Mouse (Mus musculus): ENCODE results near the gene Serpinb9. TPM values are rescaled to one million over a fixed set of nuclear protein-coding genes. Genes with fewer than 3 reads are reported as not detected.
"Not testable (repeated sequence)": the region's sequence is repeated elsewhere in the genome, so short reads cannot be mapped to it uniquely, and the experiment has no call there.

Serpinb9 gene
- 1 to 10 TPM; 1.8 to 2.8 TPM for total RNA-seq (2021)
- long read RNA-seq, experiment 1, partial matches to known transcripts: 0 of 2 reads
- long read RNA-seq, experiment 1, other reads (novel, unspliced or antisense): 0 of 2 reads
- long read RNA-seq, experiment 2, partial matches to known transcripts: 0 of 1 reads
- long read RNA-seq, experiment 2, other reads (novel, unspliced or antisense): 0 of 1 reads

DNA sequence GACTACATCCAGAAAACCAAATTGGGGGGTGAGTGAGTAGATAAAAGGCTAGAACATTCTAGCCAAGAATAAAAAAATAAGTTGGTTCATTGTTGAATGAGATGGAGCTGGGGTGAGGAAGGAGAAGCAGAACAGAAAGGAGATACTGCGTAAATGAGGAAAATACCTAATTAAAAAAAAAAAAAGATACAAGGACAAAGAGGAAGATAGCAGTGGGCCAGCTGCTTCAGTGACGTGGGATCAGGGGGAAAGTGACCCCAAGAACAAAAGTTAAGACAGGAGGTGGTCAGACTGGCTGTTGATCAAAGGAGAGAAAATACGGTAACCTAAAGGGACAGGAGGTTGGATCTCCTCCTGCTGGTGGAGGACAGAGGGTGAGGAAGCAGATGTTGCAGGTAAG lies at the start of gene Serpinb9:
Gene Serpinb9, plus strand, starts transcription at position 301 of the 400 bp plus-strand sequence.
- DNase-seq (ENCODE audit: low spot score): no peak

DNA sequence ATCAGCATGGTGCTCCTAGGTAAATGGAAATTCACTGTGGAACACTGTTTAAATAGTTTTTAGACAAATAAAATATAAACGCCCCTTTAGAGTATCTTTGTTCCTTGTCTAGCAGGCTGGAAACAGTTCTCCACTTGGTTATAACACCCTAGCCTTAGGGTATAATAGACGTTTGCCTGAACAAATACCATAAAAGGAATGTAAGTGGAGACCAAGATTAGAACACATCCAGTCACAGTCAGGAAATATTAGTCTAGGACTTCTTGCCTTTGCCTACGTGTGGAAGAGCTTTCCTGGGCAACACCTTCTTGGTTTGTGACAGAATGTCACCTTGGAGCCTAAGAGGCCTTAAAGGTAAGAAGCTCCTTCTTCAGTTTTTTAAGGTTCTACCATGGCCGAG lies 46.5 kb upstream of the Serpinb9 start:
- no peak for DNase-seq (ENCODE audit: low spot score)

DNA sequence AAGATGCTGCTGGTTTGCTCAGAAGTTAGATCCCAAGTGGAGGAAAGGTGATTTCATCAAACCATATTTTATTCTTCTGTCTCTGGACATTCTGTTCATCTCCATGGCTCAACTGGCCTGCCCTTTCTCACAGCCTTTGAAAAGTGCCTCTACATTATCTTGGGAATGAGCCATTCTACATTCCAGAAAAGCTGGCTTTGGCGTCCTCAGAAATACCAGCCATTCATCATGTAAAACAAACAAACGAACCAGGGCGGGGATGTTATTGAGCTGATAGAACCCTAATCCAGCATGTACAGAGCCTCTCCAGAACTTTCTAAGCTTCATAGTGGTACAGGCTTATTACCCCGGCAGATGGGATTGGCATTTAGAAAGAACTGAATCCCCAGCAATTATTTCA lies 45.1 kb upstream of the Serpinb9 start:
- no peak for DNase-seq (ENCODE audit: low spot score)

DNA sequence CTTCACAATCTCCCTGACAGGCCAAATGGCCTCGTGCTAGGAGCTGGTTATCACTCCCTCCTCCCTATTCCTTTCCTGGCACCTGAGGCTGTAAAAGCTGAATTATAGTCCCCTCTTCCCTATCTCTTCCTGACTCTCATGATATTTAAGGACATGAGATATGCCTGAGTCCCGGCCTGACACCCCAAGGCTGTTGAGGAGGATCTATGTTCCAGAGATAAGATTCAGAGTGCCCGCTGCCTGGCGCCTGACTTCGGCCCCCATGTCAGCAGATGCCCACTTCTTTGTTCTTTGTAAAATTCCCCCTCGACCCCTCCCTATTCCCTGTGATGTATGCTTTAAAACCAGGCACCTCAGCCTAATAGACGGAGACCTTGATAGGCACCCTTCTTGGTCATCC lies 44.5 kb upstream of the Serpinb9 start:
- not testable (repeated sequence) for DNase-seq (ENCODE audit: low spot score)

DNA sequence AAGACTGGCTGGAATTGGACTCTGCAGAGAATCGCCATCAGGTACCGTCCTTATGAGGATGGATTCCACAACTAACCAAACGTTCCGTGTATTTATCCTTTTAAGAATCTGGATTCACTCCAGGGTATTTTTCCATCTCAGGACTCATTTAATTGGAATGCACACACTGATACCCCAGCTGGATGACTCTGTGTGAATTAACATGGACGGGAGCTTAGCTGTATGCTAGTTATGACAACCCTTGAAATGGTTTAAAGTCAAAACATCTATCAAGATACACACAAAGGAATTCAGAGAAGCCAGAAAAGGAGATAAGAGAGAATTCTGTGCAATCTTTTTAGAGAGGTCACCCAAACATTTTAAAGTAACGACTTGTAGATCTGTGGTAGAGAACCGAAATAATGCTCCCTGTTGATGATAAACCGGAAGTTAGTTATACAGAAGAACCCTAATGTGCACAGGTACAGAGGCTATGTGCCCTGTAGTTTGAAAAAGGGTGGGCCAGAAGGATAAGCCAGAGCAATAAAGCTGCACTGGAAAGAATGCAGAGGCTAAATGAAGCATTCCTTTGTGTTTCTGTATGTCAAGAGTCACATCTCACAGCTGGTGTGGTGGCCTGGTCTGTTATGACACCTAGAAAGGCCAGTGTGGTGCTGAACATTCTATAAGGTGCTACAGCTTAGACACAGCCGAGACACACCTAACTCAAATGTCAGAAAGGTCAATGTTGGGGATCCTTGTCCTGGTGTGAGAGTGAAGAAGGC lies 38.9 kb upstream of the Serpinb9 start:
- DNase-seq (ENCODE audit: low spot score): no peak

DNA sequence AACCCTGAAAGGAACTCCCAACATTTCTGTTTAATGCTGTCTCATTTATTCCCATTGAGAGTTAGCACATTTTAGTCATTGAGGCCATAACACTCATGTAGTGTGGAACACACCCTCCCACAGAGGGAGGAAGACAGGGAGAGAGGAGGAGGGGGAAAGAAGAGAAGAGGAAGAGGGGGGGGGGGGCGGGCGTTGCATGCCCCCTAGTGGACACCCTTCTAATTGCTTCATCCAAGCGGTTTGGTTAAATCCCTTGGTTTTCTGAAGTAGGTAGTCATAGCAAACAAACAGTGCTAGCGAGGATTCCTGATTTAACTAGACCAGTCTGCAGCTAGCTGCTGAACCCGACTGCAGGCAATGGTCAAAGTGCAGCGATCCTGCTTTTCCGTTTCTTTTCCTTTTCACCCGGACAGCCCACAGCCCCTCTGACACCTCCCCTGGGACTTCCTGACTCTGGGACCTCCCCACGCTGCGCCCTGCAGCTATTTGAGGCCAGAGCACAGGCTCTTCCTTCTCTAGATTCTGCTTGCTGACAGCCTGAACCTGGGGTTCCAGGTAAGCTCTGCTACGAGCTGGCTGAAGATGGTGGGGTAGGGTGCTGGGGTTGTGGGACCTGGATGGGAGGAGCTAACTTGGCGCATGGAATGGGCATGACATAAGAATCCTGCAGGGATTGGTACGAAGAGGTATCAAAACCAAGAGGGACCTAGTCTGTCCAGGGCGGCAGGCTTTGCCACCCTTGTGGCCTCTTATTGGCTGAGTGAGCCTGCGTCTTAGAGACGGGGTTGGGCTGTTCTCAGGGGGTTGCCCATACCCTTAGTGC lies 37.9 kb upstream of the Serpinb9 start, which contains the start of gene Serpinb6b:
Gene Serpinb6b, plus strand, starts transcription at position 221 of the 823 bp plus-strand sequence.
- peak; percentile 15 for DNase-seq (ENCODE audit: low spot score)

DNA sequence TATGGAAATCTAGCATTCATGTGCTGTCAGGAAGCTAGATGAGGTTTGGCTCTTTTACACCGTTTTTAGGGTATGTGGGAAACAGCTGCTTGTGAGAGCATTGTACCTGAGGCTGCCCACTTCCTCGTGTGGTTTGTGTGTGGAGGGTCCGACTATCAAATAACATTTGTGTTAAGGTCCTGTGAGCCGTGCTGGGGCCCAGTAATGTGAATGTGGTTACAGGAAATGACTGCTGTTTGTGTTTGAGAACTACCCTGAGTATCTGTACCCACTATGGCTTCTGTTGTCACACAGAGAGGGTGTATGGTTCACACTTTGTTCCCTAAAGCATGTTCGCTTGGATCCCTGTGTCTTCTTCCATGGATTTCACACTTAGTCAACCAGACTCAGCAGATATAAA lies 36.9 kb upstream of the Serpinb9 start:
- DNase-seq (ENCODE audit: low spot score): no peak

DNA sequence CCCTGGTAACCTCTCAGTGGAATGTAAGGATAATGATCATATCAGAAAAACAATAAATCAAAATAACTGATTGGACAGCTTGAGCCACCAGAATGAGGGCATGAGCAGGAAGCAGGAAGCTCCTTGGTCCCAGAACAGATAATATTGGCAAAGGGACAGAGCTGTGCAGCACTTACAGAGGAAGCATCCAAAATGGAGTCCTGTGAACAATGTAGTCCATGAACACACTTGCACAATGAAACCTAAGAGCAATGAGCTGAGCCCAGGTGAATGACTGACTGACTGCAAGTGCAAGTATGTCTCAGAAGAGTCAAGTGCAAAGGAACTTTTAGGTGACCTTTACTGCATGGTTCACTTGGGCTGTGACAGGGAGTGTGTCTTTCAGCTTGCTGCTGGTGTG lies 35.8 kb upstream of the Serpinb9 start:
- no peak for DNase-seq (ENCODE audit: low spot score)

DNA sequence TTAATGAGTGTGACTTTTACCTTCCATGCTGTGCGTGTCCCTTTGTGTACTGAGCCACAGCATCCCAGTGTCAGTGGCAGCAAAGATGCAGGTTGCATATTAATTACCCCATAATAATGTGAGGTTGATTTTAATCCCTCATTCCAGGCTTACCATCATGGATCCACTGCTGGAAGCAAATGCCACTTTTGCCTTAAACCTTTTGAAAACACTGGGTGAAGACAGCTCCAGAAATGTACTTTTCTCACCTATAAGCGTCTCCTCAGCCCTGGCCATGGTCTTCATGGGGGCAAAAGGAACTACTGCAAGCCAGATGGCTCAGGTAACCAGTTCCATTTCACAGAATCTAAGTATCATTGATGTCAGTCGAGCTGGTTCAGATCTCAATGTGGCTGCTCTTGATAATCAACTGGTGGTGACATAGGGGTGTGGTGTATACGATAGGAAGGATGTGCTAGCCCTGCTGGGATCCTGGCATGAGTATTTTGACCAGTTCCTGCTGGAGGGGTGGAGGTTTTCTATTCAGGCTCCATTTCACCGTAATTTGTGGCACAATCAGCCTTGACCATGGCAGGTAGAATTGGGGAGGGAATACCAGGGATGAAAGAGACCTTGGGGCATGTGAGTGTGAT lies 34.6 kb upstream of the Serpinb9 start:
- DNase-seq (ENCODE audit: low spot score): no peak

DNA sequence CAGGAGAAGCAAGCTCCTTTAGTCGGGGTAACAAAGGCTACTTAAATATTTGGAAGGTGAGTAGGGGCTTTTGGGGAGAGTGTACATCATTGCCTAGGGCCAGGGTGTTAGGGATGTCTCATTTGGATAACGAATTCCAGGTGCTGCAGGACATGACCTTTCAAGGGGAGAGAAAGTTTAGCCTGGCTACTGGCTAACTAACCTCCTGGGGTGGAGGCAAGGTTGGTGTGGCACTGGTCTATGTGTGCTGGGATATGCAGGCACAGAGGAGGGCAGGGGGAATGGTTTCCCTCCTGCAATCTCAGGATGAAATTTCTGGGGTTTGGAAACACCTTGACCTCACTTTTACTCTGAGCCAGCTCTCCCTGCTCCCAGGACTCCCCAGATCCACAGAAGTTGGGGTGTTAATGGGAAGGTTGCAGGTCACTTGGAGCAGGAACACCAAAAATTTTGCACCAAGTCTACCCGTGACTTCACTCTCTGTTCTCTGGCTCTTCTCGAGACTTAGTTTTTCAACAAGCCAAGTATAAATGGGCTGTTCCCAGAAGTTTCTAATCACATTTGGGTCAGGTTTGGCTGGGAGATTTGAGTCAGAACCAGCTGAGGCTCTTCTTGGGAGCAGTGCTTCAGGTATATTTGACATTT lies 33.9 kb upstream of the Serpinb9 start:
- no peak for DNase-seq (ENCODE audit: low spot score)

DNA sequence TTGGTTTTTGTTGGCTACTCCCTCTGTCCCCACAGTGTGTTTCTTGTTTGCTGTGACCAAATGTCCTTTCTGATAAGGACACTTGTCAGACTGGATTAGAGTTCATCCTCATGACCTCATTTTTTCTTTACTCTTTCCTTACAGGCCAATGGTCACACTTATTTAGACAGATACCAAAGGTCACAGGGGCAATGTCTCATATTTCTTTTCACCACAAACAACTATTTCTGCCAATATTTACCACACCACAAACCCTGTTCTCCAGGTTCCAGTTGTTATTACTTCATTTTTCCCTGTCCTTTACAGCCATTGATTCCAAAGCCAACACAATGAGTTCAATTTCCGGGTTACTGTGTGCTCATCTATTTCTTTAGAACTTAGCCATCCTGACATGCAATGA lies 33.4 kb upstream of the Serpinb9 start:
- DNase-seq (ENCODE audit: low spot score): no peak

DNA sequence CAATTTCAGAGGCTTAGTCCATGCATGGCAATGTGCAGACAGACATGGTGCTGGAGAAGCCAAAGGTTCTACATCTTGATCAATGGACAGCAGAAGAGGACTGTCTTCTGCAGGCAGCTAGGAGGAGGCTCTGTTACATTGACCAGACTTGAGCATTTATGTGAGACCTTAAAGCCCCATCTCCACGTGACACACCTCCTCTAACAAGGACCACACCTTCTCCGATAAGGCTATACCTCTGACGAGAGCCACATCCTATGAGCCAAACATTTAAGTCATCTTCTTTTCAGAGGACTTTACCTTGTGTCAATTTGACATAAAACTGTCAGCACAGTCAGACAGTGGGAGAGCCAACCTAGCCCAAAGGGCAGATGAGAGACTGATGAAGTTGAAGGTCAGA lies 32.3 kb upstream of the Serpinb9 start:
- DNase-seq (ENCODE audit: low spot score): no peak

DNA sequence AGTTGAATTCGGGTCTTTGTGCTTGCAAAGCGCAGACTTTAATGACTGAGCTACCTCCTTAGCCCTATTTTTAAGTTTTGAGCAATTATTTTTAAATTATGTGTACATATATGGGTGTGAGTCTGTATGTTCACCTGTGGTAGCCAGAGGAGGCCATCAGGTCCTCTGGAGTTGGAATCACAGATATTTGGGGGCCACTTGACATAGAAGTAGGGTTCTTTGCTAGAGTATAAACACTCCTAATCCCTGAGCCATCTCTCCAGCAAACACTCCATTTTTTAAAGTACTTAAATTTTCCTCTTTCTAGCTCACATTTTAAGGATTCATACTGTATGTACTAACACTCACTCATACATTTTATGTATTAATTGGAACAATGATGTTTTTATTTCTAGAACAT lies 28.8 kb upstream of the Serpinb9 start:
- no peak for DNase-seq (ENCODE audit: low spot score)

DNA sequence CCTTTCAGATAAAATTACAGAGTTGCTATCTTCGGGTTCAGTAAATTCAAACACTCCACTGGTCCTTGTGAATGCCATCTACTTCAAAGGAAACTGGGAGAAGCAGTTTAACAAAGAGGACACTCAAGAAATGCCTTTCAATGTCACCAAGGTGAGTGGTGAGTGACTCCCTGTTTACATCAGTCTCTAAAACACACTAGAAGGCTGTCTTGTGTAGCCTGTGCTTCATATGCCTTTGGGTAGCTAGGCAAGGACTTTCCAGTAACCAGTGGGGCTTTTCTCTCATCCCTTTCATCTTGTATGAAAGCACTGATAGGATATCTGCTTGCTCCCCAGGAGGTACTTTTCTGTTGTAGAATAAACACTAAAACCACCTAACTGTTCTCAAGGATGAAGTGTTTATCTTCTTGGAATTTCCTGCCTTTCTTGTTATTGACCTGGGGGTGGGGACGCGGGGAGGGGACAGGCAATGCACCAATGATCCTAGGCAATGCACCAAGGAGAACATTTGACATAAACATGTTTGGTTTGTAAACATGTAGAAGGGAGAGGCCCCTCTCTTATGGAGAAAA lies 28.1 kb upstream of the Serpinb9 start:
- no peak for DNase-seq (ENCODE audit: low spot score)

DNA sequence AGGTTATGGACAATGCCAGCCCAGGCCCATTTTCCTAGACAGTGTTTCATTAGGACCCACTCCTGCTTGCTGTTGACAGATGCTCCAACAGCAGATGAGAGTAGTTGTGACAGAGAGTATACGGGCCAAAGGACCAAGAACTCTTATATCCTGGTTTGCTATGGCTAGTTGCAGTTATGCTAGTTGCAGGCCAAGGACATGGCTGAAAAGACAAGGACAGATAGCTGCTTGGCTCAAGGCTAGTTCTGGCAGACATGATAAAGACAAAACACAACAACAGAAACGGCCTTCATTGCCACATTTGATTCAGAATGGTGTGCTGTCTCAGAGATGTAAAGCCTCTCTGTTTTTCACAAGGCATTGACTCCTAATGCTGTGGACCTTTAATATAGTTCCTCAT lies 27.3 kb upstream of the Serpinb9 start:
- DNase-seq (ENCODE audit: low spot score): no peak

DNA sequence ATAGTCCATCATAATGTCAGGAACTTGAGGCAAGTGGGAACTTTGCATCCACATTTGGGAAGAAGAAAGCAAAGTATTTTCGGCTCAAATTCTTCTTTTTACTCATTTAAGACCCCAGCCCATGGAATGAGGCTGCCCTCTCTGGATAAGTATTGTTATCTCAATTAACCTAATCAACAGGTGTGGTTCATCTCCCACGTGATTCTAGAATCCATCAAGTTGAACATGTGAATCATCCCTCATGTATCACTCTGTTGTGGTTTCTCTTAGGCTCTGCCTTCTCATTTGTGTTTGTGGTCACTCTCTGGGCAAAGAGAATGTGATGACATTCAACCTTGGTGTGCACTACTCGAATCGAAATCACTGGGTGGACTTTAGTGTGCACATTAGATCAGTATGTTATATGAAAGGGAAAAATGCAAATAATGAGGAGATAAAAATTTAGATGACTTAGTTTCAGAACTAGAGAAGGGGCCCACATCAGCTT lies 20.5 kb upstream of the Serpinb9 start:
- no peak for DNase-seq (ENCODE audit: low spot score)

DNA sequence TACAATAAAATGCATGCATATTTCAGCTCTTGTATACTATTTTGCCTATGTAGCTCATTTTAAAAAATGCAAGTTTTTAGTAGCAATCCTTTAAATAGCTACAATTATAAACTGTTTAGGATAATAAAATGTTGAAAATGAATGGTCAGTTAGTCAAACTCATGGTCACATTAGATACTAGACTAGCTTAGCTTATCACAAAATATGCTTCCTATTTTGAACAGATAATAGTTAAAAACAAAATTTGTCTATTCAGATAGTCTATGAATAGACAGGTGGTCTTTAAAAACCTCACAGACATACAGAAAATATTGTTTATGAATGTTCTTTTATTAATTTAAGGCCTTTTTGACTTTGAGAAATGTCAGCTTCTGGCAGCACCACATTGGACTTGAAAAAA lies 16.8 kb upstream of the Serpinb9 start:
- DNase-seq (ENCODE audit: low spot score): no peak

DNA sequence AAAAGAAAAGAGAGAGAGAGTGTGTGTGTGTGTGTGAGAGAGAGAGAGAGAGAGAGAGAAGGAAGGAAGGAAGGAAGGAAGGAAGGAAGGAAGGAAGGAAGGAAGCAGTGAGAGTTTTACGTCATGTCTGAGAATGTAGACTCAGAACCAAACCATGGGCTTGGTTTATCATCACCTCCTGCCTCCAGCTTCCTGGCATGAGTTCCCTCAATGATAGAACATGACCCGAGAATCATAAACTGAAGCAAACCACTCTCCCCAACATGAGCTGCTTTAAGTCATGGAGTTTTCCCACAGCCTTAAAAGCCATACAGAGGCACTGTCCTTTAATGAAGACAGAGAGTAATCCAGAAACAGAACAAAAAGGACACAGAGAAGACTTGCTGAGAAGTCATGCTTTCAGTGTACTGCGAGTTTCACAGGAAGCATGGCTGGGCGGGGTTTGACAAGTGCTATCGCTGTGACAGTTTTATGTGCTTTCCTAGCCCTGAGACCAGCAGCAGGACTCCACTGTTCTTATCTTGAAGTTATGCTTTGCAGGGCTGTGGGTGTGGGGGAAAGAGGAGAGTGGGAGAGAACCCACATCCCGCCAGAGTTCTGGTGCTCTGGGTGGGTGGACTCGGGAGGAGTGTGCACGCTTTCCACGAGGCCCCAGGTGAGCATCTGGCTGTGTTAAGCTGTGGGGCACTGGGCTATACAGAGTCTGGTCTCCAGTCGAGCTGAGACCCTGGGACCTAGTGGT lies 9.7 kb upstream of the Serpinb9 start:
- no peak for DNase-seq (ENCODE audit: low spot score)

DNA sequence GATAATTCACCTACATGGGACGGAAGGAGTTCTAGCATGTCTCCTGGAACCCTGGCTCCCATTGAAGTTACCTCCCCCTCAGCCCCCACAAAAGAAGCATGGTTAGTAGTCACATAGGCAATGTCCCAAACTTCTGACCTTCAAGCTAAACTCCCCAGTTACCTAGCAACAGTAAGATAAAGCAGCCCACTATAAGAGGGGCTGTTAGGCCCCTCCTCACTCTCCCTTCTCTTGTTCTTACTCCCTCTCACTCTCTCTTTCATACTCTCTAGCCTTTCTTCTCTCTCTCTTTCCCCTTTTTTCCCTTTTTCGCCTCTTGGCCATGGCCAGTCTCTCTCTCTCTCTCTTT lies 9.2 kb upstream of the Serpinb9 start:
- no peak for DNase-seq (ENCODE audit: low spot score)

DNA sequence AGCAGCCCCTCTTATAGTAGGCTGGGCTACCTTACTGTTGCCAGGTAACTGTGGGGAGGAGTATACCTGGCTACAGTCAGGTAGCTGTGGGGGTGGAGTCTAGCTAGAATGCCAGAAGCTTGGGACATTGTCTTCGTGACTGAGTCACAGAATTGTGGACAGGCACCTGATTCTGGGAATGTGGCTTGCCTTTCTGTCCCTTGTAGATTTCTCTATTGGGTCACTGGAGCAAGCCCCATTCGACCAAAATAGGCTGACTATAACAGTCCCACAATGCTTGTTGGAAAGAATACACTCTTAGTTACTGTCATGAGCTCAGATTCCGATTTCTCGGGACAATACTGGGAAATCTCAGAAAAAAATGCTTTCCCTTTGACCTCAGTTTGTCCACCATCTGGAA lies 8.0 kb upstream of the Serpinb9 start:
- DNase-seq (ENCODE audit: low spot score): no peak
